Mouse (Mus musculus): ENCODE measurements around the gene Rbms2.
"Not testable (repeated sequence)": the region's sequence is repeated elsewhere in the genome, so short reads cannot be mapped to it uniquely, and the experiment has no call there.

The Rbms2 gene

GRCm38 (mm10) chr10:128193113-128193512 lies 13.0 kb upstream of the Rbms2 start:
- no peak for DNase-seq (ENCODE audit: low read depth, low spot score)

GRCm38 (mm10) chr10:128192030-128192766 lies 12.1 kb upstream of the Rbms2 start:
- DNase-seq (ENCODE audit: low read depth, low spot score): not testable (repeated sequence)

GRCm38 (mm10) chr10:128191472-128191871 lies 11.4 kb upstream of the Rbms2 start:
- no peak for DNase-seq (ENCODE audit: low read depth, low spot score)

- DNase-seq (ENCODE audit: low read depth, low spot score): peak; percentile 81
Measured at GRCm38 (mm10) chr10:128188242-128188877, 8.3 kb upstream of the Rbms2 start.

- no peak for DNase-seq (ENCODE audit: low read depth, low spot score)
Measured at GRCm38 (mm10) chr10:128187181-128187605, 7.1 kb upstream of the Rbms2 start.

- DNase-seq (ENCODE audit: low read depth, low spot score): peak; percentile 84
Measured at GRCm38 (mm10) chr10:128185959-128186358, 5.9 kb upstream of the Rbms2 start.

GRCm38 (mm10) chr10:128185277-128185940 lies 5.3 kb upstream of the Rbms2 start:
- DNase-seq (ENCODE audit: low read depth, low spot score): no peak

GRCm38 (mm10) chr10:128184296-128184695 lies 4.2 kb upstream of the Rbms2 start:
- no peak for DNase-seq (ENCODE audit: low read depth, low spot score)

- no peak for DNase-seq (ENCODE audit: low read depth, low spot score)
Measured at GRCm38 (mm10) chr10:128177316-128177715, 2.8 kb downstream of the Rbms2 start.

GRCm38 (mm10) chr10:128175996-128176755 lies 3.9 kb downstream of the Rbms2 start:
- peak; percentile 87 for DNase-seq (ENCODE audit: low read depth, low spot score)

- no peak for DNase-seq (ENCODE audit: low read depth, low spot score)
Measured at GRCm38 (mm10) chr10:128175302-128175701, 4.8 kb downstream of the Rbms2 start.

GRCm38 (mm10) chr10:128171348-128171747 lies 8.7 kb downstream of the Rbms2 start:
- DNase-seq (ENCODE audit: low read depth, low spot score): not testable (repeated sequence)

GRCm38 (mm10) chr10:128167091-128167490 lies 13.0 kb downstream of the Rbms2 start:
- no peak for DNase-seq (ENCODE audit: low read depth, low spot score)

GRCm38 (mm10) chr10:128165726-128166125 lies 14.4 kb downstream of the Rbms2 start:
- not testable (repeated sequence) for DNase-seq (ENCODE audit: low read depth, low spot score)

- no peak for DNase-seq (ENCODE audit: low read depth, low spot score)
Measured at GRCm38 (mm10) chr10:128153978-128154377, 26.1 kb downstream of the Rbms2 start.

- DNase-seq (ENCODE audit: low read depth, low spot score): no peak
Measured at GRCm38 (mm10) chr10:128150941-128151340, 29.2 kb downstream of the Rbms2 start.

- DNase-seq (ENCODE audit: low read depth, low spot score): no peak
Measured at GRCm38 (mm10) chr10:128149592-128149991, 30.5 kb downstream of the Rbms2 start.

- no peak for DNase-seq (ENCODE audit: low read depth, low spot score)
Measured at GRCm38 (mm10) chr10:128148789-128149365, 31.2 kb downstream of the Rbms2 start.

- no peak for DNase-seq (ENCODE audit: low read depth, low spot score)
Measured at GRCm38 (mm10) chr10:128144961-128145360, 35.1 kb downstream of the Rbms2 start.

- DNase-seq (ENCODE audit: low read depth, low spot score): no peak
Measured at GRCm38 (mm10) chr10:128143659-128144058, 36.4 kb downstream of the Rbms2 start.

GRCm38 (mm10) chr10:128142165-128142564 lies 37.9 kb downstream of the Rbms2 start:
- no peak for DNase-seq (ENCODE audit: low read depth, low spot score)
